Mouse (Mus musculus): Measurements from ENCODE around the gene Gm428.
"Not testable (repeated sequence)": the region's sequence is repeated elsewhere in the genome, so short reads cannot be mapped to it uniquely, and the experiment has no call there.

Gm428 gene

DNA sequence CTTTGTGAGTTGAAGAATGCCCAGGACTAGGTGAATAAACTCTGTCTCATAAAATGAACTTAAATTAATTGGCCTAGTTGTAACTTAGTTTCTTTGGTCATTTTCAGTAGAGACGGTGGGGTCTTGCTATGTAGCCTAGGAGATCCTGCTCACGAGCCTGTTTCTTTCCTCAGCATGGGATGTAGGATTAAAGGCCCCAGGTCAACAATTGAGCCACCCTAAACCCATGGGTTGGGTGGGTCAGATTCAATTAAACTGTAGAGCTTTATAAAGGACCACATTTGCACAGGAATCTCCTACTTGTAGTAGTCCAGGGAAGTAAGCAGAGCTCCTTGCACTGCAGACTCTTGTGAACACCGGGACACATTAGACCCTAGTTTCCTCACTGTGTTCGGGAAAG is at the start of gene Gm428:
Gm428 (plus strand) TSS at position 301 of the 400 bp plus-strand sequence.
- not testable (repeated sequence) for DNase-seq

DNA sequence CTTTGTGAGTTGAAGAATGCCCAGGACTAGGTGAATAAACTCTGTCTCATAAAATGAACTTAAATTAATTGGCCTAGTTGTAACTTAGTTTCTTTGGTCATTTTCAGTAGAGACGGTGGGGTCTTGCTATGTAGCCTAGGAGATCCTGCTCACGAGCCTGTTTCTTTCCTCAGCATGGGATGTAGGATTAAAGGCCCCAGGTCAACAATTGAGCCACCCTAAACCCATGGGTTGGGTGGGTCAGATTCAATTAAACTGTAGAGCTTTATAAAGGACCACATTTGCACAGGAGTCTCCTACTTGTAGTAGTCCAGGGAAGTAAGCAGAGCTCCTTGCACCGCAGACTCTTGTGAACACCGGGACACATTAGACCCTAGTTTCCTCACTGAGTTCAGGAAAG is 45.5 kb upstream of the Gm428 start, which contains the start of gene Gm11236:
Gm11236 (plus strand) TSS at position 301 of the 400 bp plus-strand sequence.
- DNase-seq, result not testable (repeated sequence)

DNA sequence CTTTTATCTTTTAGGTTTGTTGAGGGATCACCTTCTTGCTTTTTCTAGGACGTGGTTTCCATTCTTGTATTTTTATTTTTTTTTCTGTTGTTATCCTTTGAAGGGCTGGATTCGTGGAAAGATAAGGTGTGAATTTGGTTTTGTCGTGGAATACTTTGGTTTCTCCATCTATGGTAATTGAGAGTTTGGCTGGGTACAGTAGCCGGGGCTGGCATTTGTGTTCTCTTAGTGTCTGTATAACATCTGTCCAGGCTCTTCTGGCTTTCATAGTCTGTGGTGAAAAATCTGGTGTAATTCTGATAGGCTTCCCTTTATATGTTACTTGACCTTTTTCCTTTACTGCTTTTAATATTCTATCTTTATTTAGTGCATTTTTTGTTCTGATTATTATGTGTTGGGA is 21.5 kb upstream of the Gm428 start:
- DNase-seq, result not testable (repeated sequence)

DNA sequence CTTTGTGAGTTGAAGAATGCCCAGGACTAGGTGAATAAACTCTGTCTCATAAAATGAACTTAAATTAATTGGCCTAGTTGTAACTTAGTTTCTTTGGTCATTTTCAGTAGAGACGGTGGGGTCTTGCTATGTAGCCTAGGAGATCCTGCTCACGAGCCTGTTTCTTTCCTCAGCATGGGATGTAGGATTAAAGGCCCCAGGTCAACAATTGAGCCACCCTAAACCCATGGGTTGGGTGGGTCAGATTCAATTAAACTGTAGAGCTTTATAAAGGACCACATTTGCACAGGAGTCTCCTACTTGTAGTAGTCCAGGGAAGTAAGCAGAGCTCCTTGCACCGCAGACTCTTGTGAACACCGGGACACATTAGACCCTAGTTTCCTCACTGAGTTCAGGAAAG is 15.3 kb upstream of the Gm428 start, which contains the start of gene Gm11239:
Gm11239 (plus strand) TSS at position 301 of the 400 bp plus-strand sequence.
- not testable (repeated sequence) for DNase-seq

DNA sequence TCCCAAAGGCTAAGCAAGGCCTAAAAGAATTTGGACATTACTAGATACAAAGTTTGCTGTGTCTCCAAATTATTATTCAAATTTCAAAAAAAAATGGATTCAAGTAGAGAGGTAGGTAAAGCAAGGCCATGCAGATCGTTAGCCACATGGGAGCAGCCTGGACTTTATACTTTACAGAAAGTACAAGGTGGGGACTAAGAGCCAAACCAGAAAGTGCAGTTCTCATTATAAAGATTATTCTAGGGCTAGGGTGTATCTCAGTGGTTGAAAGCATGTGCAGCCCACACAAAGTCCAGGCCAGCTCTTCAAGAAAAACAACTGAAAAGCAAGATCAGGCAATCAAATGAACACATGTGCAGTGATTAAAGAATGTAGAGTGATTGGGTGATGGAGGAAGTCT is 35.4 kb downstream of the Gm428 start:
- no peak for DNase-seq

DNA sequence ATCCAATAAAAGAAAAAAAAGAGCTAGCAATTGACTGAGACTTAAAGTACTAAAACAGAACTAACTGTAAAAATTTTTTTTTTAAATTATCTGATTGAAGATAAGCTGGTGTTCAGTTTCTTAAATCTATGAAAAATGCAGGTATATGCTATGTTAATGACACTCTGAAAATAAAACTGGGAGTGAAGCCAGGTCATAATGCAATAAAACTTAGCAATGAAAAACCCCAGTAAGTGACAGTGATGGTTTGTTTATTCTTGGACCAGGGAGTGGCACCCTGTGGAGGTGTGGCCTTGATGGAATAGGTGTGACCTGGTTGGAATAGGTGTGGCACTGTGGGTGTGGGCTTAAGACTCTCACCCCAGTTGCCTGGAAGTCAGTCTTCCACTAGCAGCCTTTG is 36.5 kb downstream of the Gm428 start:
- no peak for DNase-seq
